Mouse (Mus musculus) neural tube, embryonic 13.5 days (tissue): ENCODE measurements around the gene Pgrmc2. TPM values are rescaled to one million over a fixed set of nuclear protein-coding genes. Genes with fewer than 3 reads are reported as not detected.

Source experiments
- ATAC-seq: fragments of 200-750 bp; cut with Nextera tagmentation; 2 replicates; pipeline ENCODE4 v1.8.0; 2017; ENCODE audit warnings: low read depth, mild to moderate bottlenecking, moderate TSS enrichment, moderate library complexity
- H3K27ac ChIP-seq: fragments of 300-500 bp; sonication (generic); replicated peaks from 2 replicates; pipeline ENCODE4 v1.5.1; 2015; ENCODE audit warnings: moderate library complexity, mild to moderate bottlenecking, inconsistent platforms
- H3K27me3 ChIP-seq: fragments of 300-500 bp; sonication (generic); 2 replicates; pipeline ENCODE4 v1.6.1; 2015; ENCODE audit warnings: mild to moderate bottlenecking, inconsistent platforms
- H3K36me3 ChIP-seq: fragments of 300-500 bp; sonication (generic); 2 replicates; pipeline ENCODE4 v1.6.1; 2015; ENCODE audit warnings: mild to moderate bottlenecking, inconsistent platforms
- H3K4me1 ChIP-seq: fragments of 300-500 bp; sonication (generic); replicated peaks from 2 replicates; pipeline ENCODE4 v1.6.1; 2015; ENCODE audit warnings: inconsistent platforms
- H3K4me2 ChIP-seq: fragments of 300-500 bp; sonication (generic); 2 replicates; pipeline ENCODE4 v1.6.1; 2015; ENCODE audit warnings: inconsistent platforms, mild to moderate bottlenecking, moderate library complexity
- H3K4me3 ChIP-seq: fragments of 300-500 bp; sonication (generic); 2 replicates; pipeline ENCODE4 v1.5.1; 2015; ENCODE audit warnings: mild to moderate bottlenecking, inconsistent platforms
- H3K9ac ChIP-seq: fragments of 300-500 bp; sonication (generic); 2 replicates; pipeline ENCODE4 v1.6.1; 2015; ENCODE audit warnings: moderate library complexity, mild to moderate bottlenecking, inconsistent platforms
- H3K9me3 ChIP-seq: fragments of 300-500 bp; sonication (generic); 2 replicates; pipeline ENCODE4 v1.6.1; 2016; ENCODE audit warnings: inconsistent platforms
- WGBS: fragments of 180-500 bp; shearing (Covaris S2); methylation state at CpG from one replicate; pipeline ENCODE4 v1.1.7; 2015; 5-methylcytosine and 5-hydroxymethylcytosine counted together
- polyA plus RNA-seq: library from polyadenylated mRNA; unstranded; fragments of >200 nt; fragmentation: Nextera tagmentation; extraction: Ambion mirVana; gene quantifications from 2 replicates; pipeline ENCODE4 v1.2.1, GENCODE M21; 2015

Gene Pgrmc2
- 33.2 and 36.3 TPM in 2 replicates for polyA plus RNA-seq

DNA sequence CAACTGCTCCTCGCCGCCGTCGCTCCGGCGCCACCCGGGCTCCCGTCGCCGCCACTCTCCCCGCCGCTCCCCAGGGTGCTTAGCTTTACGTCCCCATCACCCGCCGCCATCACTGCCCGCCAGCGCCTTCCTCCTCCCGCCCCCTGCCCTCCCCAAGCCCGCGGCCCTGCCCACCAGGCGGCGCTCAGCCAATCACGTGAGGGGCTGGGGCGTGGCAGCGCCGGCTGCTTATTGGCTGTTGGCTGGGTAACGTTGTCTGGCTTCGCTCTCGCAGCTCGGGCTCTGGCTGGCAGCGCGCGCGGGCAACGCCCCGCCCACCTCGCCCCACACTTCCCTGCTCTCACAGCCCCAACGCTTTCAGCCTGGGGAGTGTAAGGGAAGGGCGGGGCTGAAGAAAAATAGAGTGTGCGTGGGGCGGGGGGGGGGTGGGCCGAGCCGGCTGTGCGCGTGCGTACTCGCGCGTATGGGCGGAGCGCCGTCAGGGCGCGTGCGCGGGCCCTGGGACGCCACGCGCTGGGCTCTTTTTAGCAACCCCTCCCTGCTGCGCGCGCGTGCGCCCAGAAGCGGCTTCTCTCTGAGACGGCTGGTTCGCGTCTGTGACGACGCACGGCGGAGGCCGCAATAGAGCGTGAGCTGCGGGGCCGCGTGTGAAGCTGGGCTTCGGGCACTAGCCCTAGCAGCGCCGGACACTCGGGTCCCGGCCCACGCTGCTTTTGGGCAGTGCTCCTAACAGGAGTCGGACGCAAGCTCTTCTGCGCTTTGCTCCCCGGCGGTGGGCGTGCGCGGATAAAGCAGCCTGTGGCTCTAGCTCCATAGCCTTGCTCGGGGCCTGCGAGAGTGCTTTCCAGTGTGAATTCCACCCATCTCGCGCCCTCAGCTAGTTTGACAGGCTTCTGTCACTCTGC is at the start of gene Pgrmc2:
Gene Pgrmc2, minus strand, starts transcription at position 162 of the 905 bp plus-strand sequence.
- Histone ChIP-seq H3K27ac (peak within 1 kb of the TSS; percentile 94), H3K4me2 (peak within 1 kb of the TSS; percentile 77), H3K4me1 (peaks cover 32% of the 10 kb centered on the region), H3K9ac (peak within 1 kb of the TSS; percentile 86), H3K9me3 (no peaks in the 10 kb centered on the region), H3K36me3 (no peaks in the 10 kb centered on the region), H3K4me3 (peak within 1 kb of the TSS; percentile 84), H3K27me3 (no peaks in the 10 kb centered on the region)
- under 1% methylated on average over 77 of the region's 95 CpGs for WGBS
- peak; percentile 99 for ATAC-seq

DNA sequence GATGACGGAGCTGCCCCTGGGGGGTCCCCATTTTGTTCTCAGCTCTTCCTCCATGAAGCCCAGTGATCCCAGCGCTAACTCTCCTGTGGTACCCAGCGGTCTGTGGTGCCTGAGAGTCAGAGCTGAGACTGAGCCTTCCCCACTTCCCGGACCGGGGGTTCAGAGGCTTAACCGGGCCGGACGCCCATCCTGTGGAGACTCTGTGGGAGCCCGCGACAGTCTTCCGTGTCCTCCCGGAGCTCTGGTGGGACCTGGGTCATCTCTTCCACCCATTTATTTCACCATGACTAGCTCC is 41.1 kb upstream of the Pgrmc2 start:
- ATAC-seq, result no peak
- no peaks in the 10 kb centered on the region for H3K36me3 ChIP-seq
- 19% methylated on average over 12 of the region's 12 CpGs for WGBS

DNA sequence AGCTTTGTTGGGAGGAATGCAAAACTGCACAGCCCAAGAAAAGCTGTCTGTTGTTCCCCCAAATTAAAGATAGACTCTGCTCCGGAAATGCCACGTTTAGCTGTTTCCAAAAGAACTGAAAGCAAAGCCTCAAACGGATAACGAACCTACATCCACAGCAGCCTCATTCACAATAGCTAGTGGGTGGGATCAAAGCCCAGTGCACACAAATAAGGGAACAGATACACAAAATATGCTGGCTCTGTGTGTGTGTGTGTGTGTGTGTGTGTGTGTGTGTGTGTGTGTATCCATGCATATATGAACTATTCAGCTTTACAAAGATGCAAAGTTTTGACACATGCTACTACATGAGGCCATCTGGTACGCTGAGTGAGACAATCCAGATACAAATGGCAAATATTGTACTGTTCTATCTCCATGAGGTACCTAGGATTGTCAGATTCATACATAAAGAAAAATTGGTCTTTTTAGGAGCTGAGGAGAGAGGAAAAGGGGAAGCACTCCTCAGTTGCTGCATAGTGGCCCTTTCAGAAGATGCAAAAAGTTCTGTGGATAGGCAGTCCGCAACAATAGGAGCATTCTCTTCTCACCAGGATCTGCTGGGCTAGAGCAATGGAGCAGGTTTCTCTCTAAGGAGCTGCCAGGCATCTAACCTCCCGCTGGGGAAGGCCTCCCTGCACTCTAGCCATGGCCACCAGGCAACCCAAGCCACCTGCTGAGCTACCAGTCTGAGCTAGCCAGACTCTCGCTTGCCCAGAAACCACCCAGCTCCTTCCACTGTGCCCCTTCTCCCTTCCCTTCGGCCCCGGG is 40.5 kb upstream of the Pgrmc2 start:
- 28% methylated on average over 10 of the region's 10 CpGs for WGBS
- peaks cover 24% of the 10 kb centered on the region for H3K4me1 ChIP-seq
- peak overlapping the region; percentile 32; the same call in 1 of the 2 replicates for H3K4me2 ChIP-seq
- H3K36me3 ChIP-seq, result no peaks in the 10 kb centered on the region
- no peak for ATAC-seq
- no peaks in the 10 kb centered on the region for H3K9me3 ChIP-seq
- H3K27ac ChIP-seq, result no peak overlapping the region
- H3K9ac ChIP-seq, result no peak overlapping the region
- no peaks in the 10 kb centered on the region for H3K27me3 ChIP-seq
- H3K4me3 ChIP-seq, result no peak overlapping the region

More for the DNA sequence above, 41.1 kb upstream of the Pgrmc2 start:
- Histone ChIP-seq H3K4me1 (peaks cover 24% of the 10 kb centered on the region), H3K9ac (no peak overlapping the region), H3K27ac (no peak overlapping the region), H3K4me3 (no peak overlapping the region), H3K4me2 (peak overlapping the region; percentile 32; the same call in 1 of the 2 replicates), H3K27me3 (no peaks in the 10 kb centered on the region), H3K9me3 (no peaks in the 10 kb centered on the region)

DNA sequence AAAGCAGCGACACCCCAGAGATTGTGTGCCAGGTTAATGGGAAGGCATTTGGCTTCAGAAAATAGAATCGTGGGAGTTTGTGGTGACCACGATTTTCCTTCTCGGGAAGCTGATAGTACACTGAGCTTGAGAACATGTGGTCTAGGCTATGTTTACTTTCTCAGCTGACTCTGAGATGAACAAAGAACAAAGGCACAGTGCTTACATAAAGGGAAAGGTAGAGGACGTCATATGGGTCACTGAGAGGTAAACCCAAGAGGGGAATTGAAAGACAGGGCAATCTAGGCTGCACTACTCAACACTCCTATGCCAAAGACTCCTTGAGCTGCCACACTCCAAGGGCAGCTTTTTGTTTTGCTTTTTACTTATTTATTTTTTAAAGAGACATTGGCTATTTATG is 35.3 kb upstream of the Pgrmc2 start:
- 79% methylated on average over 5 of the region's 5 CpGs for WGBS
- Histone ChIP-seq H3K27me3 (no peaks in the 10 kb centered on the region), H3K4me1 (no peaks in the 10 kb centered on the region), H3K9ac (no peak overlapping the region), H3K4me3 (no peak overlapping the region), H3K27ac (no peak overlapping the region), H3K4me2 (no peak overlapping the region), H3K9me3 (no peaks in the 10 kb centered on the region), H3K36me3 (no peaks in the 10 kb centered on the region)
- no peak for ATAC-seq

DNA sequence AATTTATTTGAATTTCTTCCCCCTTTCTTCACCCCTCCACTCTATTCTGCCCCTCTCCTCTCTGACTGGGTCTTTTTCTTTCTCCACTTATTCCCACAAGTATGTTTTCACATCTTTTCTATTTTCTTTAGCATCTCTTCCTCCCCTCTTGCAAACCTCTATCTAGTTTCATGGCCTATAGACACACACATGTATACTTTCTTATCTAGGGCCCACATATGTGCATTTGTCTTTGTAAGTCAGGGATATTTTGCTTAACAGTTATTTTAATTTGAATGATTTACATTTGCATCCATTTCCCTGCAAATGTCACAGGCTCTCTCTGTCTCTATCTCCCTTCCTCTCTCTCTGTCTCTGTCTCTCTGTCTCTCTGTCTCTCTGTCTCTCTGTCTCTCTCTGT is 34.6 kb upstream of the Pgrmc2 start:
- ATAC-seq, result no peak
- H3K36me3 ChIP-seq, result no peaks in the 10 kb centered on the region
- no peak overlapping the region for H3K27ac ChIP-seq
- no peak overlapping the region for H3K9ac ChIP-seq
- no peak overlapping the region for H3K4me2 ChIP-seq
- H3K9me3 ChIP-seq, result no peaks in the 10 kb centered on the region
- H3K4me3 ChIP-seq, result no peak overlapping the region
- no peaks in the 10 kb centered on the region for H3K4me1 ChIP-seq
- no peaks in the 10 kb centered on the region for H3K27me3 ChIP-seq

DNA sequence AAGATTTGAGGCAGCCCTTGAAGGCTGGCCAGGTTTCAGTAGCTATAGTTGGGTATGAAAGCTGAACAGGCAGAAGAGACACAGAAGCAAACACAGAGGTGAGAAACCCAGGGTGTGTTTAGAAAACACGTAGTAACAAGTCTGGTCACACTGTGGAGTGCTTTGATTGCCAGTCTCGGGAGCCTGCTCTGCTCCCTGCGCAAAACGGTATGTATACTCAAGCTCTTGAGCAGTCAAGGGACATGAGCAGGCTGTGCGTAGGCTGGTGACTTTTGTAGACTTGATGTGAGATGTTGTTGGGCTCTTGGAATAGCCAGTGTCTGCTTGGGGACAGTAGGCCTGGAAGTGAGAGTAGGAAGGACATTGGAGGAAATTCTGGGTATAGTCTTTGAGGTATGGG is 30.3 kb upstream of the Pgrmc2 start:
- H3K9ac ChIP-seq, result no peak overlapping the region
- H3K4me3 ChIP-seq, result no peak overlapping the region
- H3K36me3 ChIP-seq, result no peaks in the 10 kb centered on the region
- H3K4me2 ChIP-seq, result no peak overlapping the region
- no peak overlapping the region for H3K27ac ChIP-seq
- H3K4me1 ChIP-seq, result no peaks in the 10 kb centered on the region
- ATAC-seq, result no peak
- 86% methylated on average over 5 of the region's 5 CpGs for WGBS
- no peaks in the 10 kb centered on the region for H3K9me3 ChIP-seq
- no peaks in the 10 kb centered on the region for H3K27me3 ChIP-seq

DNA sequence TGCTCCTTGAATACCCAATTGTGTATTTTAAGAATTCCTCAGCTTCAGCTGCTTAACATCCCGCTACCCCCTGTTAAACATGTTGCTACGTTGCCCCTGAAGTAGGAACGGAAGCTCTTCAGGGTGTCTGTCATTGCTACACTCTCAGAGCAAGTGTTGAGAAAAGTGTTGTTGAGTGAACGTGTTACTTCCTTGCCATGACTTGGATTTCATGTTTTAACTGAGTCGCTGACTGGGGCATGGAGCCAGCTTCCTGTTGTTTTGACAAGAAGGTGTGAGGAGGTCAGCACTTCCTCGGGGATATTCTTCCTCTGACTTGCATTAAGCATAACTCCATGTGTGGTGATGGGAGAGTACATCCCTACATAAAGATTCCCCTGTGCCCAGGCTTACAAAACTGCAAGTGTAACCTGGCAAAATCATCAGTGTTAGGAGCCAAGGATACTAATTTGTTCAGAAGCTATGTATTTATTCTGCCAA is 25.5 kb upstream of the Pgrmc2 start:
- Histone ChIP-seq H3K9me3 (no peaks in the 10 kb centered on the region), H3K27ac (no peak overlapping the region), H3K4me2 (no peak overlapping the region), H3K36me3 (no peaks in the 10 kb centered on the region), H3K27me3 (no peaks in the 10 kb centered on the region), H3K4me3 (no peak overlapping the region), H3K9ac (no peak overlapping the region), H3K4me1 (0 out of 2 replicates have a peak, but pooled peaks cover 4% of the 10 kb centered on the region)
- 73% methylated on average over 6 of the region's 6 CpGs for WGBS
- ATAC-seq, result no peak

DNA sequence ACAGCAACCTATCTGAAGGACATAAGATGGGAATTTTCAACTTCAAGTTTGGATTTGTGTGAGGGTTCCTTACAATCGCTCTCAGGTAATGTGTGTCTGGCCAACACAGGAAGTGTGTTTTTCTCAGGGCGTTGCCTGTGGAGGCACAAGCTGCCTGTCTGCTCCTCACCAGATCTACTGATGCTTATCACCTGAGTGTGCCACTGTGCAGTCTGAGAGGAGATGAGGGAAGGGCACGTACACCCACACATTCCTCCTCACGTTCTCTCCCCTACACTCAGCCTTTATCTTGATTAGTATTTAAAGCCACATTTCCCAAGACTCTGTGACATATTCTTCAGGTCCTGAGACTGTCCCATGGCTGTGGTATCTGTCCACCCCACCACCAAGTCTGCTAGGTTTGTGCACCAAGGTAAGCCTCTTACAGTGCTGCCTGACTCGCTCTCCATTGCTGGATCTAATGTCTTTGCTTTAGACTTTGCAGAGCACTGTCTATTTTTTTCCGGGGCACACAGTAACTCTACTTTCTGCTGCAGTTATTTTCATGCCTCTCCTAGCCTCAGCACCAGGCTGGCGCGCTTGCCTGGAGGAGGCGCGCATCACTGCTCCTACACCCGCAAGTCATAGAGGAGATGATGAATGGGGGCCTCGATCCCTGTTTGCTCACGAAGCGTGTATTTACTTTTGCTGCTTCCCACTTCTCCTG is 24.9 kb upstream of the Pgrmc2 start:
- ATAC-seq, result no peak
- Histone ChIP-seq H3K4me2 (no peak overlapping the region), H3K36me3 (no peaks in the 10 kb centered on the region), H3K4me1 (0 out of 2 replicates have a peak, but pooled peaks cover 4% of the 10 kb centered on the region), H3K9ac (no peak overlapping the region), H3K9me3 (no peaks in the 10 kb centered on the region; the same call in 1 of the 2 replicates), H3K4me3 (no peak overlapping the region), H3K27ac (no peak overlapping the region), H3K27me3 (no peaks in the 10 kb centered on the region)
- 76% methylated on average over 14 of the region's 14 CpGs for WGBS

DNA sequence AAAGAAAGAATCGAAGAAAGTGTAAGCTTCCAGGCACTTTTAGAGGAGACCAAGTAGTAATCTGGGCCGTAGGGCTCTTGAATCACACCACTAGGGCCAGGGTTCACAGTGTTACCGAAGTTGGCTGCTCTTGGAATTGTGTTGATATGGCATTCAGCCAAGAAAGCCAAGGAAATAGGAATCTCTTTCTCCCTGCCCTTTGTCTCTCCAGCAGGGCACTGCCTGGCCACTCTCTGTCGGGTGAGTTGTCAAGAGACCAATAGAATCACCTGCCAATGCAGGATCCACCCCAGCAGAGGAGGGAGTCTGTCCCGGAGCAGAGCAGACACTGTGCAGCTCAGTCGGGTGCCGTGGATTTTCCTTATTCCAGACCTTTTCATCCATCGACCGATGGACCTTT is 19.1 kb upstream of the Pgrmc2 start:
- H3K4me3 ChIP-seq, result no peak overlapping the region
- WGBS, result 89% methylated on average over 9 of the region's 9 CpGs

DNA sequence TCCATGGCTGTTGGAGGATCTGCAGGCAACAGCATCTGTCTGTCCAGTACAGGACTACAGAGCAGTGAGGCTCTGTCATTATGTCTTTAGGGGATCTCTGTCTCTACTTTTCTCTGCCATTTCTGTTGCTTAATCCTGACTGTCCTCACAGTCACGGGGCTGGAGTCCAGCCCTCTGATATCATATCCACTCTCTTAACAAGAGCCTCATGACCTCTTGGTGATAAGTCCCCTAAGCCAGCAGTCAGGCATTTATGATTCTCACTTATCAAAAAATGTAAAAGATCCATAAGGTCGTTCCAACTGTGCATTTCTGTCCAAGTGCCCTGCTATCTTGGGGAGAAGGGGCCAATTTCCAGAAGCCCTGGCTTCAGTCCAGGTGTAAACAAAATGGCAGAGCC is 17.3 kb upstream of the Pgrmc2 start:
- Histone ChIP-seq H3K4me2 (no peak overlapping the region), H3K9me3 (no peaks in the 10 kb centered on the region; the same call in 1 of the 2 replicates), H3K4me1 (no peaks in the 10 kb centered on the region), H3K36me3 (no peaks in the 10 kb centered on the region), H3K27me3 (no peaks in the 10 kb centered on the region), H3K9ac (no peak overlapping the region), H3K27ac (no peak overlapping the region), H3K4me3 (no peak overlapping the region)
- WGBS, result 74% methylated on average over 2 of the region's 2 CpGs
- ATAC-seq, result no peak

More for the DNA sequence above, 19.1 kb upstream of the Pgrmc2 start:
- no peak overlapping the region for H3K4me2 ChIP-seq
- H3K27ac ChIP-seq, result no peak overlapping the region
- no peak for ATAC-seq
- H3K9ac ChIP-seq, result no peak overlapping the region
- H3K36me3 ChIP-seq, result no peaks in the 10 kb centered on the region
- no peaks in the 10 kb centered on the region; the same call in 1 of the 2 replicates for H3K9me3 ChIP-seq
- H3K4me1 ChIP-seq, result no peaks in the 10 kb centered on the region
- no peaks in the 10 kb centered on the region for H3K27me3 ChIP-seq

DNA sequence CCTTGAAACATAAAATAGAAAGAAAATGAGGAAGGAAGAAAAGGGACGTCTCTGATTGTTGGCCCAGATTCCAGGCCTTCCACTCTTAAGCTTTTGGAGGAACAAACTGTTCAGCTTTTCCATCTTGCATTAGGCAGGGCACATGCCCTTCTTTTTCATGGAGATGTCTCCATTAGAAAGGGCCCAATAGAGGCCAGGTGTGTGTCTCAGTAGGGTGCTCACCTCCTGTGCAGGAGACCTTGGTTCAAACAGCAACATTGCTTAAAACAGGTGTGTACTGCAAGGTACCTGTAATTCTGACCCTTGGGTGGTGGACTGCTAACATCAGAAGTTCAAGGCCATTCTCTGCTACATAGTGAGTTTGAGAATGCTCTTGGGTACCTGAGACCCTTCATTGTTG is 16.8 kb upstream of the Pgrmc2 start:
- no peak overlapping the region for H3K9ac ChIP-seq
- H3K4me3 ChIP-seq, result no peak overlapping the region
- no peaks in the 10 kb centered on the region for H3K4me1 ChIP-seq
- H3K4me2 ChIP-seq, result no peak overlapping the region
- no peaks in the 10 kb centered on the region for H3K36me3 ChIP-seq
- H3K27ac ChIP-seq, result no peak overlapping the region
- H3K27me3 ChIP-seq, result no peaks in the 10 kb centered on the region
- no peak for ATAC-seq
- no peaks in the 10 kb centered on the region; the same call in 1 of the 2 replicates for H3K9me3 ChIP-seq
- 65% methylated on average over 1 of the region's 1 CpGs for WGBS

DNA sequence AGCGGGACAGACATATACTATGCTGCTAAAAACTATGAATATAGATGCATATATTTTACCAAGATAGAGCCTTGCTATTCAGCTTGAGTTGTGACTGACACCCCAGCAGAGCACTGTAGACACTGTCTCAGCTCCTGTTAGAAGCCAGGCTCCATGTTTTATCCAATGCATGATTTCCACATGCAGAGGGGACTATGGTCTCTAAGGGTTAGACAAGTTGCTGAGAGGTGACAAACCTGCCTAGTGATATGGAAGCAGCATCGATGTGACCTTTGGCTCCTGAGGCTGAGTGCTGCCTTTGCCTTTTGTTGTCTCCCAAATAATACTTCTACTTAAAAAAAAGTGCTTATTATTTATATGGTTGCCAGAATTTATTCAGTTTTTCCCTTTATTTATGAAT is 10.4 kb upstream of the Pgrmc2 start:
- no peaks in the 10 kb centered on the region for H3K4me1 ChIP-seq
- H3K4me2 ChIP-seq, result no peak overlapping the region
- H3K27ac ChIP-seq, result no peak overlapping the region
- 88% methylated on average over 2 of the region's 2 CpGs for WGBS
- no peaks in the 10 kb centered on the region for H3K36me3 ChIP-seq
- H3K9me3 ChIP-seq, result no peaks in the 10 kb centered on the region
- no peak overlapping the region for H3K4me3 ChIP-seq
- no peak overlapping the region for H3K9ac ChIP-seq
- no peak for ATAC-seq
- H3K27me3 ChIP-seq, result no peaks in the 10 kb centered on the region
